Mouse (Mus musculus) midbrain, embryonic 16.5 days (tissue): Measurements from ENCODE around the gene Inpp5a. TPM values are rescaled to one million over a fixed set of nuclear protein-coding genes. Genes with fewer than 3 reads are reported as not detected.
A peak's percentile ranks its signal among the peaks of the same experiment; 100 is the strongest.

ENCODE experiments used
- ATAC-seq: fragments of 200-750 bp; cut with Nextera tagmentation; 2 replicates; pipeline ENCODE4 v1.8.0; 2017; ENCODE audit warnings: moderate TSS enrichment
- H3K27ac ChIP-seq: fragments of 300-500 bp; sonication (generic); 2 replicates; pipeline ENCODE4 v1.5.1; 2014; ENCODE audit warnings: mild to moderate bottlenecking, low read length, mixed read lengths
- H3K27me3 ChIP-seq: fragments of 300-500 bp; sonication (generic); 2 replicates; pipeline ENCODE4 v1.6.1; 2014; ENCODE audit warnings: low read depth, low read length, mixed read lengths; ENCODE audit not compliant: control insufficient read depth, insufficient read depth
- H3K36me3 ChIP-seq: fragments of 300-500 bp; sonication (generic); 2 replicates; pipeline ENCODE4 v1.6.1; 2014; ENCODE audit warnings: mild to moderate bottlenecking, low read length, moderate library complexity, mixed read lengths; ENCODE audit not compliant: control insufficient read depth, insufficient read depth
- H3K4me1 ChIP-seq: fragments of 300-500 bp; sonication (generic); 2 replicates; pipeline ENCODE4 v1.6.1; 2014; ENCODE audit warnings: mild to moderate bottlenecking, low read length, mixed read lengths; ENCODE audit not compliant: control insufficient read depth, insufficient read depth
- H3K4me2 ChIP-seq: fragments of 300-500 bp; sonication (generic); 2 replicates; pipeline ENCODE4 v1.6.1; 2014; ENCODE audit warnings: mild to moderate bottlenecking, low read length, mixed read lengths
- H3K4me3 ChIP-seq: fragments of 300-500 bp; sonication (generic); 2 replicates; pipeline ENCODE4 v1.5.1; 2014; ENCODE audit warnings: low read depth, mild to moderate bottlenecking, low read length, moderate library complexity, mixed read lengths
- H3K9ac ChIP-seq: fragments of 300-500 bp; sonication (generic); 2 replicates; pipeline ENCODE4 v1.6.1; 2014; ENCODE audit warnings: low read depth, low read length, mixed read lengths
- H3K9me3 ChIP-seq: fragments of 300-500 bp; sonication (generic); replicated peaks from 2 replicates; pipeline ENCODE4 v1.6.1; 2014; ENCODE audit warnings: mild to moderate bottlenecking, low read length, mixed read lengths; ENCODE audit not compliant: control insufficient read depth, poor library complexity, severe bottlenecking
- WGBS: fragments of 180-500 bp; shearing (Covaris S2); extraction: QIAGEN DNeasy Blood & Tissue Kit; methylation state at CpG from one replicate; pipeline ENCODE4 v1.1.7; 2014; 5-methylcytosine and 5-hydroxymethylcytosine counted together
- polyA plus RNA-seq: library from polyadenylated mRNA; unstranded; fragments of >200 nt; fragmentation: Nextera tagmentation; extraction: Ambion mirVana; gene quantifications from 2 replicates; pipeline ENCODE4 v1.2.1, GENCODE M21; 2015

Inpp5a gene
- polyA plus RNA-seq, 1 experiment from 2014 or later, result 15.3 TPM

GRCm38 (mm10) chr7:139469457-139469856 lies 80.5 kb downstream of the Inpp5a start:
- 81% methylated on average over 4 of the region's 4 CpGs for WGBS
- H3K27ac ChIP-seq, result no peak overlapping the region
- no peak for ATAC-seq
- H3K36me3 ChIP-seq, result no peaks in the 10 kb centered on the region
- no peak overlapping the region for H3K9ac ChIP-seq
- H3K4me2 ChIP-seq, result no peak overlapping the region
- no peak overlapping the region for H3K4me3 ChIP-seq
- H3K27me3 ChIP-seq, result no peaks in the 10 kb centered on the region
- H3K4me1 ChIP-seq, result peaks cover 2% of the 10 kb centered on the region; the same call in 1 of the 2 replicates
- no peaks in the 10 kb centered on the region for H3K9me3 ChIP-seq

- H3K4me3 ChIP-seq, result no peak overlapping the region
- H3K27me3 ChIP-seq, result no peaks in the 10 kb centered on the region
- no peak overlapping the region for H3K4me2 ChIP-seq
- no peaks in the 10 kb centered on the region for H3K36me3 ChIP-seq
- H3K9me3 ChIP-seq, result no peaks in the 10 kb centered on the region
- peaks cover 2% of the 10 kb centered on the region; the same call in 1 of the 2 replicates for H3K4me1 ChIP-seq
- no peak overlapping the region for H3K9ac ChIP-seq
- 86% methylated on average over 2 of the region's 2 CpGs for WGBS
- no peak for ATAC-seq
- H3K27ac ChIP-seq, result no peak overlapping the region
Observed at GRCm38 (mm10) chr7:139470481-139470880, 81.6 kb downstream of the Inpp5a start.

- H3K27ac ChIP-seq, result no peak overlapping the region
- H3K36me3 ChIP-seq, result no peaks in the 10 kb centered on the region
- H3K27me3 ChIP-seq, result no peaks in the 10 kb centered on the region
- H3K4me1 ChIP-seq, result peaks cover 1% of the 10 kb centered on the region; the same call in 1 of the 2 replicates
- no peak overlapping the region for H3K4me2 ChIP-seq
- WGBS, result 90% methylated on average over 1 of the region's 1 CpGs
- no peaks in the 10 kb centered on the region for H3K9me3 ChIP-seq
- no peak overlapping the region for H3K9ac ChIP-seq
- no peak overlapping the region for H3K4me3 ChIP-seq
- ATAC-seq, result no peak
Observed at GRCm38 (mm10) chr7:139472052-139472451, 83.1 kb downstream of the Inpp5a start.

GRCm38 (mm10) chr7:139472865-139473549 lies 84.1 kb downstream of the Inpp5a start:
- Histone ChIP-seq H3K4me1 (no peaks in the 10 kb centered on the region), H3K4me2 (no peak overlapping the region)

GRCm38 (mm10) chr7:139475896-139476295 lies 87.0 kb downstream of the Inpp5a start:
- ATAC-seq, result no peak
- WGBS, result 59% methylated on average over 4 of the region's 4 CpGs

More at GRCm38 (mm10) chr7:139472865-139473549, 84.1 kb downstream of the Inpp5a start:
- 38% methylated on average over 7 of the region's 7 CpGs for WGBS
- Histone ChIP-seq H3K27me3 (no peaks in the 10 kb centered on the region), H3K9ac (no peak overlapping the region), H3K36me3 (no peaks in the 10 kb centered on the region), H3K9me3 (no peaks in the 10 kb centered on the region), H3K27ac (no peak overlapping the region), H3K4me3 (no peak overlapping the region)
- peak; percentile 84 for ATAC-seq

GRCm38 (mm10) chr7:139476700-139477099 lies 87.8 kb downstream of the Inpp5a start:
- Histone ChIP-seq H3K4me1 (no peaks in the 10 kb centered on the region), H3K9me3 (no peaks in the 10 kb centered on the region), H3K4me2 (no peak overlapping the region), H3K27ac (no peak overlapping the region), H3K36me3 (no peaks in the 10 kb centered on the region), H3K9ac (no peak overlapping the region), H3K27me3 (no peaks in the 10 kb centered on the region), H3K4me3 (no peak overlapping the region)
- ATAC-seq, result no peak
- WGBS, result 74% methylated on average over 2 of the region's 2 CpGs

More at GRCm38 (mm10) chr7:139475896-139476295, 87.0 kb downstream of the Inpp5a start:
- Histone ChIP-seq H3K36me3 (no peaks in the 10 kb centered on the region), H3K9me3 (no peaks in the 10 kb centered on the region), H3K4me1 (no peaks in the 10 kb centered on the region), H3K27ac (no peak overlapping the region), H3K27me3 (no peaks in the 10 kb centered on the region), H3K4me2 (no peak overlapping the region), H3K4me3 (no peak overlapping the region), H3K9ac (no peak overlapping the region)

GRCm38 (mm10) chr7:139477748-139478147 lies 88.8 kb downstream of the Inpp5a start:
- Histone ChIP-seq H3K4me1 (no peaks in the 10 kb centered on the region), H3K4me3 (no peak overlapping the region), H3K9me3 (no peaks in the 10 kb centered on the region), H3K9ac (no peak overlapping the region), H3K27ac (no peak overlapping the region), H3K4me2 (no peak overlapping the region), H3K36me3 (no peaks in the 10 kb centered on the region), H3K27me3 (no peaks in the 10 kb centered on the region)
- 91% methylated on average over 3 of the region's 3 CpGs for WGBS
- ATAC-seq, result no peak

GRCm38 (mm10) chr7:139479077-139479476 lies 90.2 kb downstream of the Inpp5a start:
- Histone ChIP-seq H3K4me3 (no peak overlapping the region), H3K36me3 (no peaks in the 10 kb centered on the region), H3K27me3 (no peaks in the 10 kb centered on the region), H3K4me2 (no peak overlapping the region), H3K9me3 (no peaks in the 10 kb centered on the region), H3K4me1 (no peaks in the 10 kb centered on the region), H3K27ac (no peak overlapping the region), H3K9ac (no peak overlapping the region)
- ATAC-seq, result no peak
- WGBS, result 73% methylated on average over 1 of the region's 1 CpGs

GRCm38 (mm10) chr7:139479626-139480025 lies 90.7 kb downstream of the Inpp5a start:
- Histone ChIP-seq H3K9me3 (no peaks in the 10 kb centered on the region), H3K9ac (no peak overlapping the region), H3K27ac (no peak overlapping the region), H3K4me2 (no peak overlapping the region), H3K4me1 (0 out of 2 replicates have a peak, but pooled peaks cover 2% of the 10 kb centered on the region), H3K36me3 (no peaks in the 10 kb centered on the region), H3K4me3 (no peak overlapping the region), H3K27me3 (no peaks in the 10 kb centered on the region)
- ATAC-seq, result no peak
- WGBS, result 74% methylated on average over 6 of the region's 6 CpGs
